Mouse (Mus musculus) cerebellum, adult 2 months (tissue): Measurements from ENCODE around the gene Olfr464.

Experiments used
- CTCF ChIP-seq: fragments of 200-500 bp; IDR thresholded peaks from 2 replicates; pipeline ENCODE4 v1.5.1; 2011; ENCODE audit warnings: low read depth, mild to moderate bottlenecking, control low read depth, low read length, moderate library complexity, borderline replicate concordance; ENCODE audit not compliant: insufficient read depth
- POLR2A ChIP-seq: fragments of 200-500 bp; IDR thresholded peaks from 2 replicates; pipeline ENCODE4 v1.6.1; 2011; ENCODE audit warnings: low read length, control low read depth, borderline replicate concordance; ENCODE audit not compliant: insufficient read depth

- TF ChIP-seq CTCF (no peak), POLR2A (no peak)
Measured at GRCm38 (mm10) chr11:87892168-87892567, 28.6 kb downstream of the Olfr464 start, which contains the start of gene Olfr462.
